Mouse (Mus musculus): Measurements from ENCODE around the gene Mgat5. TPM values are rescaled to one million over a fixed set of nuclear protein-coding genes. Genes with fewer than 3 reads are reported as not detected.
A peak's percentile ranks its signal among the peaks of the same experiment; 100 is the strongest.

Mgat5 gene
- total RNA-seq, 2 experiments from 2014 or later, result 51.7 to 52.0 TPM

- DNase-seq (ENCODE audit: extremely low spot score in 1 of 2, low spot score in 1 of 2), result no peak
Observed at GRCm38 (mm10) chr1:127470175-127470574, 265.4 kb downstream of the Mgat5 start.

GRCm38 (mm10) chr1:127475756-127476155, 270.9 kb downstream of the Mgat5 start:
- DNase-seq (ENCODE audit: extremely low spot score in 1 of 2, low spot score in 1 of 2), result no peak

- no peak for DNase-seq (ENCODE audit: extremely low spot score in 1 of 2, low spot score in 1 of 2)
Observed at GRCm38 (mm10) chr1:127482911-127483310, 278.1 kb downstream of the Mgat5 start.

- DNase-seq (ENCODE audit: extremely low spot score in 1 of 2, low spot score in 1 of 2), result no peak
Observed at GRCm38 (mm10) chr1:127484188-127484587, 279.4 kb downstream of the Mgat5 start.

DNA sequence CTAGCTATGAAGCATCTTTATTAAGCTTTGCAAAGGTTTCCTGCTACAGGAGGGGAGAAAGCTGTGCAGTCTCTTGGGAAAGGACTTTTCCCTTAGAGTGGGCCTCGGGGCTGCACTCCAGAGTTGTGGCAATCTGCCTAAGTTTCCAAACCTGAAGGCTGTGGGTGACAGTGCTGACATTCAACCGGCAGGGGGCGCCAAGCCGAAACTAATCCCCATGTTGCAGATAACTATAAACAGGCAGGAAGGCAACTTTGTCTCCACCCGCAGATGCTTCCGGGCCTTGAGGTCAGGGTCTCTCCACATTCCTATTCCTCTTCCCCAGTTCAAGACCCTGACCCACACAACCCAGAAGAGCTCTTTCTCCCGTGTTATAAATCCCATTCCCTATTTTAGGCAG, 280.0 kb downstream of the Mgat5 start:
- DNase-seq (ENCODE audit: extremely low spot score in 1 of 2, low spot score in 1 of 2), result peak; percentile 45 to 79

DNA sequence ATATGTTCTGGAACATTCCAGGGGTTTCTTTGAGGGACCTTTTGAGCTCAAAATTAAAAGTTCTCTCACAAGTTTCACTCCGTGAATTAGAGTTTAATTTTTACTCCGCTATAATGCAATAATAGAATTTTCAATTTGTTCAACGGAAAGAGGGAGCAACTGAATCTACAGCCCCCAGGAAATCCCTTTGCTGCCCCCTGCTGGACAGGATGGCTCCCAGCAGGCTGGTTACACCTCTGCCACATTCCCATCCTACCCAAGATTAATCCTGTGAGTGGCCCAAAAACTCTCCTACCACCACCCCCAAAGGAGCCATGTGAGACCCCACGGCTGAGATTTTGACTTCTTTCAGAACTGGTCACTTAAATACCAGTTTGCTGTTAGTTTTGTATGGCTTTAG, 282.3 kb downstream of the Mgat5 start:
- DNase-seq (ENCODE audit: extremely low spot score in 1 of 2, low spot score in 1 of 2), result peak in 1 of 2 experiments; percentile 63

DNA sequence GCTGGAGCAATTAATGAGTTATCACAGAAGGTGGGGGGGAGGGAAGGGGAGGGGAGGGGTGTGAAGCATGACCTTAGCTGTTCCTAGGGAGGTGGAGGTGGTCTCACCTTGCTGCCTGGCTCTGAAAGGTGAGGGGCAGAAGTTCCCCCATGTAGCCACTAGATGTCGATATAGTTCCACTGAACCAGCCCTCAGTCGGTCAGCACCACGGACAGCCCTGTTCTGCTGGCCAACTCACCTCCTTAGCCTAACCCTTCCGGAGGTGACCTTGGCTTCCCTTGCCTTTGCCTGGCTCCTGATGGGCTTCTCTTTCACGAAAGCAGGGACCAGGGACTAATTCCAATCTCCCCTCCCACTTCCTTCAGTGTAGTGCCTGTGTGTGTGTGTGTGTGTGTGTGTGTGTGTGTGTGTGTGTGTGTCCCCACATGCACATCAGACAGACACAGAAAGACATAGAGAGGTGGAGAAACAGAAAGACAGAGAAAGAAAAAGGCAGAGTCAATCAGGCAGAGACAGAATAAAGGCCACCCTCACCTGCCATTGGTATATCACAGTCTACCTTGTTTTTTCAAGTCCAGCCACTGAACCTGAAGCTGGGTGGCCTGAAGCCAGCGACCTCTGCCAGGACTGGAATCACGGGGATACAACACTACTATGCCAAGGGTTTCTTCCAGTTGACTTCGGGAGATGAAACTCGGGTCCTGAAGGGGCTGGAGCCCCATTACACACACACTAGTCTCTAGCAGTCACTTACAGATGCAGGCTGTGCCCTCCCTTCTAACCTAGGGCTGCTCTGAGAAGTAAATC, 292.1 kb downstream of the Mgat5 start:
- peak in 1 of 2 experiments; percentile 46 for DNase-seq (ENCODE audit: extremely low spot score in 1 of 2, low spot score in 1 of 2)

DNA sequence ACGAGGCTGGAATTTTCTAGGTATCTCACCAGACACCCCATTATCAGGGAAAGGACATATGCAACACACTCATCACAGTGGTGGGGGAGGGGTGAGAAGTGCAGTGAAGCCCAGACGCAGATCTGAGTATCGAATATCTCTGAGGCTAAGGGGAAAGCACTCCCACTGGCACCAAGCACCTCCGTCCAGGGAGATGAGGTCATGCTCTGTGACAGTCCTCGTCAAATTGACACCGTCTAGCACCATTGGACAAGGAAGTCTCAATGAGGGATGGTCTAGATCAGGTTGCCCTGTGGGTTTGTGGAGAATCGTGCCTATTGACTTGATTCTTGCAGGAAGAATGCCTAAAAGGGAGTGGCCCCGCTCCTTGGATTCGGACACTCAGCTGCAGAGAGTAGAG, 293.9 kb downstream of the Mgat5 start:
- no peak for DNase-seq (ENCODE audit: extremely low spot score in 1 of 2, low spot score in 1 of 2)

DNA sequence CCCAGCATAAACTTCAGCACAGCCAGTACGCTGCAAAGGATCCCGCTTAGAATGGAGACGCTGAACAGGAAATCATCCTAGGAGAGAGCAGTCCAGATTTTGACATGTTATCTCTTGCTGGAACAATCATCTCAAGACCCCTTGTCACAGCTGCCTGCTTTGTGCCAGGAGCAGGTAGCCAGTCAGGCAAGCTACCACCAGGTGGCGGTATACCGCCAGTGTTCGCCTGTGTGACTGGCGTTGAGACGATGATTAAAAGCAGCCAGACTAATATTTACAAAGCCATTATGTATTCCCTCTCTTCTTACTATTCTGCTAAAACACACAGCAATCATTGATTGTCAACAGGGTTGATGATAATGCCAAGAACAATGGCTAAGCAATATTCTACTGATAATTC, 295.4 kb downstream of the Mgat5 start:
- DNase-seq (ENCODE audit: extremely low spot score in 1 of 2, low spot score in 1 of 2), result peak; percentile 88 to 96

DNA sequence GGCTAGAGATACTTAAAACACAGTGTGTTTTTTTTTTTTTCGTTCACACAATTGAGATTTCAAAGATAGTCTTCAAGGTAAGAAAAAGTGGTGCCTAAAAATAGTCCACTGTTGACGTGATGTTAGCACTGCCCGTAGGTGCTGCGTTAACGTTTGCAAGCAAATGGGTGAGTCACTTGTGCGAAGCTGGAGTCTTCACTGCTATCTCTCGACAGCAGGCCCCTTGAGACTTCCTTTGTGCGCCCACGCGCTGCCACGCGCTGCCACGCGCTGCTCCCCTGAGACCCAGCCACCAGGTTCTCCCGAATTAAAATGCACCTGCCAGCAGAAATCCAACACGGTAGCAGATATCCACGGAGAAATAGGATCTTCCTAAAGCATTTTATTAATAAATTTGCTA, 295.9 kb downstream of the Mgat5 start:
- no peak for DNase-seq (ENCODE audit: extremely low spot score in 1 of 2, low spot score in 1 of 2)

GRCm38 (mm10) chr1:127507042-127507650, 302.3 kb downstream of the Mgat5 start:
- DNase-seq (ENCODE audit: extremely low spot score in 1 of 2, low spot score in 1 of 2), result no peak

DNA sequence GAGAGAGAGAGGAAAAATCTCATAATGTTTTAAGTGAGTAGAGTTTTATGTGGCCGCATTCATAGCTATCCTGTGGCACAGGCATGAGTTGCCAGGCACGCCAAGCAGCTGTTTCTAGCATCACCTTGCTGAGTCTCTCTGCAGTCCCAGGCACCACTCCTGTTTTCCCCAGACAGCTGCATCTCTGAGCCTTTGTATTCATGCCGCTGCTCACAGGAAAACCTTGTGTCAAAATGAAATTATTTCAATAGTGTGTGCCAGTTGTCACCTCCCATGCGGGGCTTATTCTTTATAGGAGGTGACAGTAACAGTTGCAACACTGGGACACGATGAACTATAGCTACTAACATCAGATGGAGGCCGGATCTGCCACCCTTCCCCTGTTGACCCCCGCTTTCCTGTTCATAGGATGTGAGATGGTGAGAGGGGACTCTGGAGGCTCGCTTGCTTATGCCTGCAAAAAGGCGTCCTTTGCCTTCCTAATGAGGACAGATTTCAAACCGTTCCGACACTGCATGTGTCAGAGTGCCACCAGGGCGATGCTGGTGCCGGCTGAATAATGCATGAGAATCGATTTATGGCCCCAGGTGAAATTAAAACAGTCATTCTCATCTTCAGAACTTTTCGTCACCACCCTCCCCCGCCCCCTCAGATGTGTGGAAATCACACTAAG, 303.4 kb downstream of the Mgat5 start:
- DNase-seq (ENCODE audit: extremely low spot score in 1 of 2, low spot score in 1 of 2), result no peak

- no peak for DNase-seq (ENCODE audit: extremely low spot score in 1 of 2, low spot score in 1 of 2)
Observed at GRCm38 (mm10) chr1:127508921-127509320, 304.1 kb downstream of the Mgat5 start.

DNA sequence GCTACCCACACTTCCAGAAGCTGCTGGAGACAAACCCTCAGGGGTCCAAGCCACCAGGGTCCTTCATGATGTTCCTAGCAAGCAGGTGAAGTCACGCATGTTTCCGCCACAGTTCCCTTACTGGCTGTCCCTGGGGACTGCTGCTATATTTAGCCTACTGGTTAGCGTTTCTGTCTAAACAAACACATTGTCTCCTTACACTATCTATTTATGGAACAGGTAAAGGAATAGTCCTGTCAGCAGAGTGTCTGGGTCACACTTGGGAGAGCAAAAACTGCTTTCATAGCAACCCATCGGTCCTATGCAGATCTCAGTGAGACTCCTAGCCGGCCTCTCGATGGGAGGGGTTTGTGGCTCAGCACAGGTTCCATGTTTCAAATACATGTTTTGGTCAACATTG, 306.5 kb downstream of the Mgat5 start:
- no peak for DNase-seq (ENCODE audit: extremely low spot score in 1 of 2, low spot score in 1 of 2)

DNA sequence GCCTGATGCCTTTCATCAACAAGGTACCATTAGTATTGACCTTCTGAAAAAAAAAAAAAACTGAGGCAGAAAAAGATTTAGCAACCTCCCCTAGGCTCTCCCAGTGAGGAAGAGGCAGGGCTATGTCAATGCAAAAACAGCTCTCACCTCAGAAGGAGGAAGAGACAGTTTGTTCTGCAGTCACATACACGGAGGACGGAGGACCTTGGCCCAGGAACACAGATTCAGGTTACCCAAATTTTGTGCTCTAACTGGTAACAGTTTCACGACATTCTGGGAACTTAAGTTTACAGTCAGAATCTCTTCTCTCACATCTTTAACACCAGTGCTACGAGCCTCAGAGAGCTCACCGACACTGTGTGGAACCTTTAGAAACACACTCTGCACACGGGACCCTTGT, 307.9 kb downstream of the Mgat5 start:
- DNase-seq (ENCODE audit: extremely low spot score in 1 of 2, low spot score in 1 of 2), result no peak

DNA sequence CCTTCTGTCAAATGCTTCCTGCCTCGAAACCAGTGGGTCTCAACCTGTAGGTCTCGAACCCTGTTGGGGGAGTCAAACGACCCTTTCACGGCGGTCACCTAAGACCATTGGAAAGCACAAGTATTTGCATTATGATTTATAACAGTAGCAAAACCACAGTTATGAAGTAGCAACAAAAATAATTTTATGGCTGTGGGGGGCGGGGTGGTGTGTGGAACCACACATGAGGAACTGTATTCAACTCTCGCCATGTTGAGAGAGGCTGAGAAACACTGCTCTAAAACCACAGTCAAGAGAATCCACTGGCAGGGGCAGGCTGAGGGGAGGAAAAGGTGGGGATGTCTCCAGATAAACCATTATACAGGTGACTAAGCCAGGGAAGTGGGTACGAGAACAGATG, 308.3 kb downstream of the Mgat5 start:
- DNase-seq (ENCODE audit: extremely low spot score in 1 of 2, low spot score in 1 of 2), result no peak

GRCm38 (mm10) chr1:127513664-127514063, 308.8 kb downstream of the Mgat5 start:
- DNase-seq (ENCODE audit: extremely low spot score in 1 of 2, low spot score in 1 of 2), result no peak

DNA sequence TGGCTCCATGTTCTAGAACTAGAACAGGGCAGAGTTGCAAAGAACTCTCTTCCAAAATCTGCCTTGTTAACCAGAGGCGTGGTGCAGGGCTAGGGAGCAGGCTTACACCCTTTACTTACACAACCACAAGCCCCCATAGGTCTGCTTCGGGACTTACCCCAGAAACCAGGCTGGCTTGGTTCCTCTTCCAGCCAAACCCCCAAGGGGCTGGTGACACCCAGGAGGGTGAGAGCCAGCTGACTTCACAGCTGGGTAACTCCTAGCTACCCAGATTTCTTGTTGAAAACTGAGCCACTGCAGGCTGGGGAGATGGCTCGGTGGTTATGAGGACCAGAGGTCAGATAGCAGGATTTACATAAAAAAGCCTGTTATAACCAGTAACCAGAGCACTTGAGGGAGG, 309.7 kb downstream of the Mgat5 start:
- DNase-seq (ENCODE audit: extremely low spot score in 1 of 2, low spot score in 1 of 2), result no peak

DNA sequence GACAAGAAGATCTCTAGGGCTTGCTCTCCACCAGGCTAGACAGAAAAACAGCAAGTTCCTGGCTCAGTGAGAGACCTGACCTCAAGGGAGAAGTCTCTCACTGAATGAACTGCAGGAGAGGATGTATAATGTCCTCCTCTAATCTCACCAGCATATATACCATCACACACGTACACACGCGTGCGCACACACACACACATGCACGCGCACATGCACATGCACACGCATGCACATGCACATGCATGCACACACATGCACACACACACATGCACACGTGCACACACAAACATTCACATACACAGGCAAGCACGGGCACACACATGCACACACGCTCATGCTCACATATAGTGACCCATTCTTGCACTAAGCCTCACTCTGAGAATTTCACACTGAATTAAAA, 310.1 kb downstream of the Mgat5 start:
- DNase-seq (ENCODE audit: extremely low spot score in 1 of 2, low spot score in 1 of 2), result no peak

GRCm38 (mm10) chr1:127523364-127523763, 318.5 kb downstream of the Mgat5 start:
- DNase-seq (ENCODE audit: extremely low spot score in 1 of 2, low spot score in 1 of 2), result no peak

- DNase-seq (ENCODE audit: extremely low spot score in 1 of 2, low spot score in 1 of 2), result peak in 1 of 2 experiments; percentile 16
Observed at GRCm38 (mm10) chr1:127530849-127531580, 326.2 kb downstream of the Mgat5 start.
